In genomic region chr3:115799326-115799725, GRCm38 (mm10) we compare ENCODE assay signal across 22 mouse cellular contexts.
DNase-seq lines count a peak whose midpoint lies in the region; ATAC-seq lines count a peak whose summit lies in the region.
"Had no signal": no experiment of that assay in that cellular context is flagged by ENCODE, and none has a peak within 500 bp of the region (broad histone marks: within the 10 kb centered on the region; RNA-seq: fewer than 3 reads in every experiment).

No protein-coding gene starts in this region.

- H3K4me3 ChIP-seq in hindbrain, embryonic 12.5 days: no peak overlapping the region
- H3K4me3 ChIP-seq: forebrain, embryonic 12.5 days; hindbrain, embryonic 10.5 days; stomach, embryonic 15.5 days had no signal

- H3K4me2 ChIP-seq in hindbrain, embryonic 12.5 days (replicated peaks): no peak overlapping the region
- H3K4me2 ChIP-seq: forebrain, embryonic 12.5 days; liver, embryonic 11.5 days; midbrain, embryonic 11.5 days; stomach, embryonic 15.5 days had no signal

- no peaks in the 10 kb centered on the region for H3K9me3 ChIP-seq in hindbrain, embryonic 12.5 days (replicated peaks)
- H3K9me3 ChIP-seq: forebrain, embryonic 12.5 days; hindbrain, embryonic 10.5 days; stomach, embryonic 15.5 days had no signal

- H3K36me3 ChIP-seq in hindbrain, embryonic 12.5 days: no peaks in the 10 kb centered on the region
- H3K36me3 ChIP-seq: forebrain, embryonic 12.5 days; hindbrain, embryonic 10.5 days; stomach, embryonic 15.5 days had no signal

- peak; percentile 77 for ATAC-seq in common myeloid progenitor, adult 5-6 weeks (replicated peaks; ENCODE audit: low read depth, poor library complexity, severe bottlenecking)
- ATAC-seq in megakaryocyte-erythroid progenitor cell, adult 5-6 weeks (replicated peaks; ENCODE audit: low FRiP score, low TSS enrichment, poor library complexity, severe bottlenecking): peak; percentile 31; the same call in 1 of the 2 replicates
- ATAC-seq in hindbrain, embryonic 12.5 days (ENCODE audit: low FRiP score): no peak

- peak; percentile 27 for DNase-seq in lung, postnatal 25 days (ENCODE audit: low spot score)
- no peak for DNase-seq in lung, postnatal 14 days
- peak; percentile 62 to 65 for DNase-seq in B cell, adult 2 months
- no peak for DNase-seq in frontal cortex, adult 2 months (ENCODE audit: extremely low spot score in 1 of 2, low spot score in 1 of 2)
- DNase-seq in right cerebral cortex, adult 2 months (ENCODE audit: low spot score in 2 of 2): no peak
- DNase-seq: adrenal gland, postnatal 36 days; cerebellum, adult 11-12 months; cerebellum, postnatal 25 days; gastrocnemius, postnatal 14 days; kidney, adult 8-10 months; kidney, postnatal 36 days; lung, adult 18-20 months; lung, postnatal 36 days; right cerebral cortex, postnatal 25 days had no signal

- WGBS in hindbrain, embryonic 12.5 days: 93% methylated on average over 10 of the region's 10 CpGs

- H3K4me1 ChIP-seq in hindbrain, embryonic 12.5 days: no peaks in the 10 kb centered on the region
- H3K4me1 ChIP-seq: stomach, embryonic 15.5 days had no signal

- no peak overlapping the region for H3K27ac ChIP-seq in hindbrain, embryonic 12.5 days
- H3K27ac ChIP-seq: forebrain, embryonic 12.5 days; hindbrain, embryonic 10.5 days; stomach, embryonic 15.5 days had no signal

- H3K27me3 ChIP-seq in hindbrain, embryonic 12.5 days: no peaks in the 10 kb centered on the region
- H3K27me3 ChIP-seq: forebrain, embryonic 12.5 days; stomach, embryonic 15.5 days had no signal

- H3K9ac ChIP-seq in hindbrain, embryonic 12.5 days: no peak overlapping the region
- H3K9ac ChIP-seq: forebrain, embryonic 12.5 days; stomach, embryonic 15.5 days had no signal

Comparison
In these comparisons a context has a peak if more than half of its experiments do, and no peak if none do; other contexts are left out.
1. DNase-seq: peak in lung, postnatal 25 days (single experiment) and B cell, adult 2 months (2 of 2); none in lung, postnatal 14 days (single experiment), frontal cortex, adult 2 months (0 of 2) and right cerebral cortex, adult 2 months (0 of 2).